Mouse (Mus musculus) limb, embryonic 13.5 days (tissue): ENCODE data around the gene Ndufs3. TPM values are rescaled to one million over a fixed set of nuclear protein-coding genes. Genes with fewer than 3 reads are reported as not detected.
"Not testable (repeated sequence)": the region's sequence is repeated elsewhere in the genome, so short reads cannot be mapped to it uniquely, and the experiment has no call there.

Source experiments
- ATAC-seq: fragments of 200-750 bp; cut with Nextera tagmentation; 2 replicates; pipeline ENCODE4 v1.8.0; 2017; ENCODE audit warnings: low read depth, moderate number of reproducible peaks, moderate TSS enrichment; ENCODE audit not compliant: low FRiP score
- H3K27ac ChIP-seq: fragments of 300-500 bp; sonication (generic); 2 replicates; pipeline ENCODE4 v1.5.1; 2015; ENCODE audit warnings: inconsistent platforms, mild to moderate bottlenecking, moderate library complexity
- H3K27me3 ChIP-seq: fragments of 300-500 bp; sonication (generic); 2 replicates; pipeline ENCODE4 v1.6.1; 2015; ENCODE audit warnings: mild to moderate bottlenecking, inconsistent platforms
- H3K36me3 ChIP-seq: fragments of 300-500 bp; sonication (generic); 2 replicates; pipeline ENCODE4 v1.6.1; 2015; ENCODE audit warnings: inconsistent platforms, mild to moderate bottlenecking, moderate library complexity
- H3K4me1 ChIP-seq: fragments of 300-500 bp; sonication (generic); 2 replicates; pipeline ENCODE4 v1.6.1; 2015; ENCODE audit warnings: inconsistent platforms
- H3K4me2 ChIP-seq: fragments of 300-500 bp; sonication (generic); replicated peaks from 2 replicates; pipeline ENCODE4 v1.6.1; 2015; ENCODE audit warnings: inconsistent platforms, mild to moderate bottlenecking, moderate library complexity
- H3K4me3 ChIP-seq: fragments of 300-500 bp; sonication (generic); 2 replicates; pipeline ENCODE4 v1.5.1; 2015; ENCODE audit warnings: moderate library complexity, mild to moderate bottlenecking, inconsistent platforms
- H3K9ac ChIP-seq: fragments of 300-500 bp; sonication (generic); 2 replicates; pipeline ENCODE4 v1.6.1; 2015; ENCODE audit warnings: mild to moderate bottlenecking, inconsistent platforms
- H3K9me3 ChIP-seq: fragments of 300-500 bp; sonication (generic); 2 replicates; pipeline ENCODE4 v1.6.1; 2016; ENCODE audit warnings: inconsistent platforms
- WGBS: fragments of 180-500 bp; shearing (Covaris S2); methylation state at CpG from one replicate; pipeline ENCODE4 v1.1.7; 2015; 5-methylcytosine and 5-hydroxymethylcytosine counted together
- polyA plus RNA-seq: library from polyadenylated mRNA; unstranded; fragments of >200 nt; fragmentation: Nextera tagmentation; extraction: Ambion mirVana; gene quantifications from 2 replicates; pipeline ENCODE4 v1.2.1, GENCODE M21; 2015

The Ndufs3 gene
- polyA plus RNA-seq, 1 experiment from 2014 or later, result 215 TPM

- H3K27me3 ChIP-seq, H3K27ac ChIP-seq, H3K4me3 ChIP-seq, H3K9me3 ChIP-seq, ATAC-seq, H3K9ac ChIP-seq, H3K4me2 ChIP-seq: not testable (repeated sequence)
- Histone ChIP-seq H3K36me3 (peaks cover 64% of the 10 kb centered on the region), H3K4me1 (peaks cover 11% of the 10 kb centered on the region)
- WGBS, result 96% methylated on average over 3 of the region's 3 CpGs
Measured at GRCm38 (mm10) chr2:90894299-90894677, 10.3 kb downstream of the Ndufs3 start.

- ATAC-seq, result no peak
- Histone ChIP-seq H3K27me3 (peaks cover 11% of the 10 kb centered on the region), H3K36me3 (peaks cover 60% of the 10 kb centered on the region), H3K4me3 (no peak overlapping the region), H3K27ac (no peak overlapping the region), H3K4me1 (peaks cover 14% of the 10 kb centered on the region), H3K9me3 (no peaks in the 10 kb centered on the region), H3K4me2 (no peak overlapping the region), H3K9ac (no peak overlapping the region)
- WGBS, result 91% methylated on average over 6 of the region's 6 CpGs
Measured at GRCm38 (mm10) chr2:90893673-90894298, 10.8 kb downstream of the Ndufs3 start.

GRCm38 (mm10) chr2:90889550-90890548, 14.8 kb downstream of the Ndufs3 start:
- Histone ChIP-seq H3K36me3 (peaks cover 21% of the 10 kb centered on the region), H3K27me3 (peaks cover 51% of the 10 kb centered on the region), H3K9me3 (no peaks in the 10 kb centered on the region), H3K27ac (no peak overlapping the region), H3K4me2 (peak overlapping the region; percentile 87), H3K4me1 (peaks cover 30% of the 10 kb centered on the region), H3K9ac (peak overlapping the region; percentile 81), H3K4me3 (peak overlapping the region; percentile 62)
- 2% methylated on average over 133 of the region's 133 CpGs for WGBS
- peak; percentile 83 for ATAC-seq

GRCm38 (mm10) chr2:90887627-90888026, 17.0 kb downstream of the Ndufs3 start:
- H3K9me3 ChIP-seq, result no peaks in the 10 kb centered on the region
- peaks cover 6% of the 10 kb centered on the region; the same call in 1 of the 2 replicates for H3K36me3 ChIP-seq
- no peak overlapping the region for H3K4me2 ChIP-seq
- no peak overlapping the region for H3K27ac ChIP-seq
- no peak for ATAC-seq
- H3K27me3 ChIP-seq, result peaks cover 61% of the 10 kb centered on the region
- peaks cover 34% of the 10 kb centered on the region for H3K4me1 ChIP-seq
- 72% methylated on average over 5 of the region's 5 CpGs for WGBS
- no peak overlapping the region for H3K4me3 ChIP-seq
- no peak overlapping the region for H3K9ac ChIP-seq

GRCm38 (mm10) chr2:90886436-90886835, 18.2 kb downstream of the Ndufs3 start:
- peaks cover 34% of the 10 kb centered on the region for H3K4me1 ChIP-seq
- WGBS, result 29% methylated on average over 6 of the region's 6 CpGs
- peak overlapping the region; percentile 89 for H3K4me2 ChIP-seq
- peak overlapping the region; percentile 72; the same call in 1 of the 2 replicates for H3K9ac ChIP-seq
- peak overlapping the region; percentile 62 for H3K4me3 ChIP-seq
- no peaks in the 10 kb centered on the region for H3K9me3 ChIP-seq
- no peak overlapping the region for H3K27ac ChIP-seq
- no peaks in the 10 kb centered on the region for H3K36me3 ChIP-seq
- H3K27me3 ChIP-seq, result peaks cover 61% of the 10 kb centered on the region
- no peak for ATAC-seq

- Histone ChIP-seq H3K27ac (no peak within 1 kb of the TSS), H3K4me1 (peaks cover 29% of the 10 kb centered on the region), H3K36me3 (no peaks in the 10 kb centered on the region), H3K9me3 (no peaks in the 10 kb centered on the region), H3K4me3 (peak within 1 kb of the TSS; percentile 62), H3K4me2 (peak within 1 kb of the TSS; percentile 89), H3K27me3 (peaks cover 61% of the 10 kb centered on the region), H3K9ac (peak within 1 kb of the TSS; percentile 72)
- WGBS, result 1% methylated on average over 44 of the region's 45 CpGs
- ATAC-seq, result peak; percentile 52; the same call in 1 of the 2 replicates
Measured at GRCm38 (mm10) chr2:90885218-90886041, 19.2 kb downstream of the Ndufs3 start, which contains the start of gene C1qtnf4. TSS of gene C1qtnf4 (plus strand) at chr2:90885860.

GRCm38 (mm10) chr2:90881824-90882223, 22.8 kb downstream of the Ndufs3 start:
- Histone ChIP-seq H3K27me3 (peaks cover 37% of the 10 kb centered on the region), H3K27ac (no peak overlapping the region), H3K36me3 (no peaks in the 10 kb centered on the region), H3K4me3 (no peak overlapping the region), H3K9me3 (no peaks in the 10 kb centered on the region), H3K9ac (no peak overlapping the region), H3K4me1 (peaks cover 19% of the 10 kb centered on the region), H3K4me2 (no peak overlapping the region)
- 75% methylated on average over 2 of the region's 2 CpGs for WGBS
- no peak for ATAC-seq

GRCm38 (mm10) chr2:90880144-90880785, 24.4 kb downstream of the Ndufs3 start:
- H3K36me3 ChIP-seq, result no peaks in the 10 kb centered on the region
- no peak for ATAC-seq
- 23% methylated on average over 6 of the region's 6 CpGs for WGBS
- H3K9me3 ChIP-seq, result no peaks in the 10 kb centered on the region
- H3K4me2 ChIP-seq, result no peak overlapping the region
- peaks cover 22% of the 10 kb centered on the region for H3K27me3 ChIP-seq
- no peak overlapping the region for H3K4me3 ChIP-seq
- H3K4me1 ChIP-seq, result peaks cover 8% of the 10 kb centered on the region
- no peak overlapping the region for H3K27ac ChIP-seq
- no peak overlapping the region for H3K9ac ChIP-seq

GRCm38 (mm10) chr2:90879419-90879818, 25.2 kb downstream of the Ndufs3 start:
- no peak overlapping the region for H3K4me2 ChIP-seq

GRCm38 (mm10) chr2:90877584-90878259, 26.9 kb downstream of the Ndufs3 start:
- Histone ChIP-seq H3K27ac (no peak overlapping the region), H3K9ac (no peak overlapping the region), H3K27me3 (peaks cover 7% of the 10 kb centered on the region), H3K36me3 (no peaks in the 10 kb centered on the region), H3K4me1 (no peaks in the 10 kb centered on the region), H3K4me2 (no peak overlapping the region), H3K9me3 (peaks cover 2% of the 10 kb centered on the region; the same call in 1 of the 2 replicates), H3K4me3 (no peak overlapping the region)
- ATAC-seq, result no peak
- 66% methylated on average over 5 of the region's 5 CpGs for WGBS

More at GRCm38 (mm10) chr2:90879419-90879818, 25.2 kb downstream of the Ndufs3 start:
- no peaks in the 10 kb centered on the region for H3K9me3 ChIP-seq
- H3K9ac ChIP-seq, result no peak overlapping the region
- H3K27me3 ChIP-seq, result peaks cover 13% of the 10 kb centered on the region
- no peak overlapping the region for H3K27ac ChIP-seq
- no peaks in the 10 kb centered on the region for H3K36me3 ChIP-seq
- ATAC-seq, result no peak
- no peaks in the 10 kb centered on the region for H3K4me1 ChIP-seq
- H3K4me3 ChIP-seq, result no peak overlapping the region

- Histone ChIP-seq H3K9ac (no peak overlapping the region), H3K4me1 (no peaks in the 10 kb centered on the region), H3K4me3 (no peak overlapping the region), H3K27me3 (peaks cover 4% of the 10 kb centered on the region), H3K36me3 (no peaks in the 10 kb centered on the region), H3K4me2 (no peak overlapping the region), H3K9me3 (peaks cover 4% of the 10 kb centered on the region; the same call in 1 of the 2 replicates), H3K27ac (no peak overlapping the region)
- WGBS, result 48% methylated on average over 2 of the region's 2 CpGs
- no peak for ATAC-seq
Measured at GRCm38 (mm10) chr2:90875239-90875638, 29.4 kb downstream of the Ndufs3 start.
